Mouse (Mus musculus) kidney, adult 2 months (tissue): ENCODE results near the gene Troap. TPM values are rescaled to one million over a fixed set of nuclear protein-coding genes. Genes with fewer than 3 reads are reported as not detected.
"Not testable (repeated sequence)": the region's sequence is repeated elsewhere in the genome, so short reads cannot be mapped to it uniquely, and the experiment has no call there.

Experiments used
- DNase-seq: peaks from one replicate; pipeline ENCODE4 v3.0.0; 2021
- H3K27ac ChIP-seq: fragments of 200-500 bp; 2 replicates; pipeline ENCODE4 v1.5.1; 2012; ENCODE audit warnings: low read depth, low read length, control low read depth, inconsistent platforms; ENCODE audit not compliant: insufficient read depth
- H3K27me3 ChIP-seq: fragments of 200-500 bp; replicated peaks from 2 replicates; pipeline ENCODE4 v1.6.1; 2012; ENCODE audit warnings: mild to moderate bottlenecking, moderate library complexity, low read length, inconsistent platforms; ENCODE audit not compliant: control insufficient read depth, insufficient read depth
- H3K36me3 ChIP-seq: fragments of 200-500 bp; 2 replicates; pipeline ENCODE4 v1.6.1; 2012; ENCODE audit warnings: mild to moderate bottlenecking, moderate library complexity, low read length, inconsistent platforms; ENCODE audit not compliant: control insufficient read depth, insufficient read depth
- H3K4me1 ChIP-seq: fragments of 200-500 bp; 2 replicates; pipeline ENCODE4 v1.6.1; 2011; ENCODE audit warnings: low read length; ENCODE audit not compliant: control insufficient read depth, insufficient read depth
- H3K4me3 ChIP-seq: fragments of 200-500 bp; 2 replicates; pipeline ENCODE4 v1.5.1; 2011; ENCODE audit warnings: mild to moderate bottlenecking, low read depth, low read length, control low read depth; ENCODE audit not compliant: insufficient read depth
- CTCF ChIP-seq: fragments of 200-500 bp; conservative IDR thresholded peaks from 2 replicates; pipeline ENCODE4 v1.5.1; 2011; ENCODE audit warnings: low read depth, mild to moderate bottlenecking, control low read depth, low read length, moderate library complexity, mixed read lengths; ENCODE audit not compliant: insufficient read depth, insufficient read length
- POLR2A ChIP-seq: fragments of 200-500 bp; IDR thresholded peaks from one replicate; pipeline ENCODE4 v1.6.1; 2011; ENCODE audit warnings: low read depth, low read length, control low read depth
- WGBS: fragments of 180-500 bp; shearing (Covaris S2); methylation state at CpG from one replicate; pipeline ENCODE4 v1.1.7; 2018; 5-methylcytosine and 5-hydroxymethylcytosine counted together
- polyA plus RNA-seq: library from polyadenylated mRNA; depleted of rRNA; stranded (reverse); fragments of >200 nt; gene quantifications from 2 replicates; pipeline ENCODE4 v1.2.3, GENCODE M21; 2012

Gene Troap
- polyA plus RNA-seq, 1 experiment: 0.33 TPM

DNA sequence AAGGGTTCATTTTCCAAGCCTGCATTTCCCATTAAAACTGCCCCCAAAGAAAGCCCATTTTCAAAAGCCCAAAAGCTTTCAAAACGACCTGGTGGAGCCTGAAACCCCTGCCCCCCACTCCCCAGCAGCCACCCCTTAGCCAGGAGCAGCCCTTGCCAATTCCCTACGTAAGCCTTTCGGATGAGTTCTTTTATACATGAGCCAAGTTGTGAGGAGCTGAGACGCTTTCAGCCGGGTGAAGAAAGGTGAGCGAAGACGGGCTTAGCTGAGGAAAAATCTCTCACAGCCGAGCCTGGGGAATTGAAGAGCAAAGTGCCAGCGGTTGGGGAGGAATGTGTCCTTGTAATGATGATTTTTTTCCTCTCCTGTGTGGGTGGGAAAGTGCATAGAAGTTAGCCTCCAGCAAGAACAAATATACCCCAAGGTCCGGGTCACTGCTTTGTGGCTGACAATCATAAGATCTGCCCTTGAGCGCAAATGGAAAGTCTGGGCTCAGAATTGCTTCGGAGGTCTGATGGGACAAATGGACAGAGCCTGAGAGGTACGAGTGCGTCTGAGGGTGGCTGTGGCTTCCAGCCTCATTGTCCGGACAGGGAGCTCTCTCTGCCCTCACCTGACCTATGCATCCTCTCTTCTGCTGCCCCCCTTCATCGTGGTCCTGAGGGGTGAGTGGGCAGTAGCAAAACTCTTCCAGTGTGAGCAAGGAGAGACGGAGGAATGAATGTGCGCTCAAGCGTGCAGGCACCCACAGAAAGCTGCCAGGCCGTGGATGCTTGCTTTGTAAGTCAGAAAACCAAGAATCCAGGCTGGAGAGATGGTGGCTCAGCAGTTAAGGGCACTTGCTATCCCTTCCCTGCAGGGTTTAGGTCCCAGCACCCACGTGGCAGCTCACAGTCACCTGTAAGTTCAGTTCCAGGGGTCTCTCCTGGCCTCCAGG, 33.2 kb upstream of the Troap start:
- Histone ChIP-seq H3K27ac (no peak overlapping the region), H3K27me3 (no peaks in the 10 kb centered on the region), H3K4me1 (peaks cover 2% of the 10 kb centered on the region; the same call in 1 of the 2 replicates), H3K36me3 (no peaks in the 10 kb centered on the region; the same call in 1 of the 2 replicates), H3K4me3 (no peak overlapping the region)
- DNase-seq: peak; percentile 43
- TF ChIP-seq CTCF: no peak
- TF ChIP-seq POLR2A: no peak
- 25% methylated on average over 21 of the region's 21 CpGs for WGBS

DNA sequence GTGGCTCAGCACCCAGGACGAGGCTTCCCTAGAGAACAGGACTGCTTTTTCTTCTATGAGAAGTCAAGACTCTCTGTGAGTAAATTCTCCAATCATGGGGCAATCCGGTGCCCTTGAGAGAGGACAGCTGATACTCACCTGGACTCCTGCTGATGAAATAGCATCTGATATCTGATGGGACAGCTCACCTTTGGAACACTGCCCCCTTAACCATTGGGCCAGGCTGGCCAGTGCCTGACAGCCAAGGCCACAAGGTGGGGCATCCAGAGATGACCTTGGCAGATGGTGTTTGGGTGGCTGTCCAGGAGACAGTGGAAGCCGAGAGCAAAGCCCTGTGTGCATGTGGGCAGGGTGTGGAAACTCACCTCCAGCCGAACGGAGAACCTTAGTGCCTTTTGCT, 32.0 kb upstream of the Troap start:
- Histone ChIP-seq H3K36me3 (no peaks in the 10 kb centered on the region), H3K4me3 (no peak overlapping the region), H3K4me1 (peaks cover 2% of the 10 kb centered on the region; the same call in 1 of the 2 replicates), H3K27ac (no peak overlapping the region), H3K27me3 (no peaks in the 10 kb centered on the region)
- WGBS: 81% methylated on average over 5 of the region's 5 CpGs
- TF ChIP-seq POLR2A: no peak
- TF ChIP-seq CTCF: no peak
- no peak for DNase-seq

DNA sequence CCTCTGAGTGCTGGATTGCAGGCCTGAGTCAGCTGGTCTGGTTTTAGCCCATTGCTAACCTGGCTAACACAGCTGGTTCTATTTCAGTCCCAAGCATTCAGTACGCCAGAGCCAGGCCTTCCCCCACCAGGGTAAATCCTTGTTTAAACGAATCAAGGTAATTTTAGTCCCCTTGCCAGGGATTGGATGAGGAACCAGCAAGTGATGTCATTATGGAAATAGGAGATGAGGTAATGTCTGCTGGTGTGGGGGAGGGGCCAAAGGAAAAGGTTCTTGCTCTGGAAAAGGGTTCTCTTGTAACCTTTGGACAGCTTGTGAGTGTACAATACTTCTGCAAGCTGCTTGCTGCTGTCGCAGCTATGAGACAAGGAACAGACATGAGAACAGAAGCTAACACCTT, 29.5 kb upstream of the Troap start:
- no peaks in the 10 kb centered on the region for H3K27me3 ChIP-seq

DNA sequence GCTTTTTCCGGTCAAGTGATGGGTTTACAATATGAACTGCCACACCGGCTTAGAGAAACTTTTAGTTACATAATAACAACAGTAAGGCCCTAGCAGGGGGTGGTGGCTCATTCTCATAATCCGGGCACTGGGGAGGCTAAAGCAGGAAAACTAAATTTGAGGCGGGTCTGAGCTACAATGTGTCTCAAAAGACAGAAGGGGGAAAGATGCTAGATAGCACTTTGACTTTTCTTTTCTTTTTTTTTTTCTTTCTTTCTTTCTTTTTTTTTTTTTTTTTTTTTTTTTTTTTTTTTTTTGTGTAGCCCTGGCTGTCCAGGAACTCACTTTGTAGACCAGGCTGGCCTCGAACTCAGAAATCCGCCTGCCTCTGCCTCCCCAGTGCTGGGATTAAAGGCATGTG, 28.6 kb upstream of the Troap start:
- 64% methylated on average over 6 of the region's 6 CpGs for WGBS
- not testable (repeated sequence) for H3K27me3 ChIP-seq, DNase-seq, H3K4me3 ChIP-seq, H3K36me3 ChIP-seq, H3K27ac ChIP-seq, H3K4me1 ChIP-seq

More for the DNA sequence above, 29.5 kb upstream of the Troap start:
- WGBS: 31% methylated on average over 3 of the region's 3 CpGs
- H3K27ac ChIP-seq: no peak overlapping the region
- H3K4me1 ChIP-seq: peaks cover 2% of the 10 kb centered on the region; the same call in 1 of the 2 replicates
- DNase-seq: peak; percentile 81
- TF ChIP-seq CTCF (no peak), POLR2A (no peak)
- H3K36me3 ChIP-seq: no peaks in the 10 kb centered on the region
- H3K4me3 ChIP-seq: no peak overlapping the region

DNA sequence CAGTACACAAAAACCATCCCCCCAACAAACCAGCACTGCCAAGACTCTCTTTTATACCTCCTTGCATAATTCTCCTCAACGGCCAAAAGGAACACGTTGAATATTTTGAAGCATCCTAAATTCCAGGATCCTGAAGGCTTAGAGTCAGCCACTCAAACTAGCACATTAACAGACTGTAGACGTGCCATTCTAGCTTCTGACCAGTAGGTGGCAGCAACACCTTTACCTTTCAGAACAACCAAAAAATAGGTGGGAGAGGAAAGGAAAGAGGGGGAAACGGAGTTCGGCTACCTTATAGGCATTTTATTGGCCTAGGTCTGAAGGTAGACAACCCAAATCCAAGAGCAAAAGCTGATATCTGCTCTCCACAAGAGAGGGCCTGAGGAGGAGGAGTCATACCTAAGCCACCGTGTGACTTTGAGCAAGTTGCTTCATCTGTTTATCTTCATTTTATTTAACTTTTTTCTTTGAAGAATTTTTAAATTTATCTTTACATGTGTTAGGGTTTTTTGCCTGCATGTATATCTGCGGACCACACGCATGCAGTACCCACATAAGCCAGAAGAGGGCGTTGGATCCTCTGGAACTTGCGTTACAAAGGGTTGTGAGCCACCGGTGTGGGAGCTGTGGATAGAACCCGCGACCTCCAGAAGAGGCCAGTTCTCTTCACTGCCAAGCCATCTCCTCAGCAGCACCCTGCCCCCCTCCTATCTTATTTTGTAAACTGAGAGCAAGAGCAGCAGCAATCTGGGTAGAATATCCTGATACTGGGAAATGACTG, 24.7 kb upstream of the Troap start:
- 31% methylated on average over 13 of the region's 13 CpGs for WGBS
- no peak overlapping the region for H3K4me3 ChIP-seq
- TF ChIP-seq CTCF (peak; percentile 52), POLR2A (no peak)
- H3K36me3 ChIP-seq: no peaks in the 10 kb centered on the region
- H3K27me3 ChIP-seq: no peaks in the 10 kb centered on the region
- peak; percentile 71 for DNase-seq
- H3K4me1 ChIP-seq: no peaks in the 10 kb centered on the region; the same call in 1 of the 2 replicates
- no peak overlapping the region for H3K27ac ChIP-seq

DNA sequence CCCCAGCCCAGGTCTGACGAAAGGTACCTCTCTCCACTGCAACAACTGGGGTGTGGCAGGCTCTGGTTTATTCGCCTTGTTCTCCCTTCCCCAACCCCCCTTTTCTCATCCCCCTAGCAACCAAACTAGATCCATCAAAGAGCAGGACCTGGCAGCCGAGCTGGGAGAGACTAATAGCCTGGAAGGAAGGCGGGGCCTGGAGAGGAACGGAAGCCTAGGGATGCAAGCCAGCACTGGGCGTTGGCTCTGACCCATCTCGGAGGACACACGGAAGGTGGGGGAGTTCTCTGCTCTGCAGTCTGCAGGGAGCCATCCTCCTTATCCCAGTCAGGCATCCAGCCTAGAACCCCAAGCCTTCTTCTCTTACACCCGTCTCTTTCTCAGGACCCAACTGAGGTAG, 21.0 kb upstream of the Troap start:
- H3K27ac ChIP-seq: no peak overlapping the region
- TF ChIP-seq POLR2A: no peak
- TF ChIP-seq CTCF: no peak
- no peaks in the 10 kb centered on the region for H3K4me1 ChIP-seq
- no peak overlapping the region for H3K4me3 ChIP-seq
- DNase-seq: no peak
- WGBS: 41% methylated on average over 9 of the region's 9 CpGs
- H3K27me3 ChIP-seq: peaks cover 1% of the 10 kb centered on the region
- H3K36me3 ChIP-seq: no peaks in the 10 kb centered on the region

DNA sequence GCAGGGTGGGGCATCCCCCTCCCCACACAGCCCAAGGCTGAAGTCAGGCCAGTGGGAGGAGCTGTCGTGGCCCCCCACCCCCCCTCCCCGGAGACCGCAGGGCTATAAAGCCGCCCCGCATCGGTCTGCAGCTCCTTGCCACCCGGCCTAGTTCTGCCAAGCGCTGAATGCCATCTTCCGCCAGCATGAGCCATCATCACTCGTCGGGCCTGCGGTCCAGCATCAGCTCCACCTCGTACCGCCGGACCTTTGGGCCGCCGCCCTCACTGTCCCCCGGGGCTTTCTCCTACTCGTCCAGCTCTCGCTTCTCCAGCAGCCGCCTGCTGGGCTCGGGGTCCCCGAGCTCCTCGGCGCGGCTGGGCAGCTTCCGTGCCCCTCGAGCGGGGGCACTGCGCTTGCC, 19.3 kb upstream of the Troap start, which contains the start of gene Prph:
Gene Prph, plus strand, starts transcription at position 135 of the 400 bp plus-strand sequence.
- TF ChIP-seq CTCF: no peak
- no peak for TF ChIP-seq POLR2A
- H3K27me3 ChIP-seq: peaks cover 1% of the 10 kb centered on the region

More for the DNA sequence above, 19.3 kb upstream of the Troap start, which contains the start of gene Prph:
- Histone ChIP-seq H3K36me3 (no peaks in the 10 kb centered on the region), H3K4me1 (no peaks in the 10 kb centered on the region), H3K4me3 (peak within 1 kb of the TSS; percentile 3; the same call in 1 of the 2 replicates), H3K27ac (no peak within 1 kb of the TSS)
- DNase-seq: no peak
- 6% methylated on average over 30 of the region's 30 CpGs for WGBS
